Mouse (Mus musculus) embryo, embryonic 10.5 days (tissue): ENCODE results near the gene Ifih1.

Source experiments
- DNase-seq: peaks from one replicate; pipeline ENCODE4 v3.0.0-alpha.2; 2015; ENCODE audit warnings: low spot score

Gene Ifih1

DNA sequence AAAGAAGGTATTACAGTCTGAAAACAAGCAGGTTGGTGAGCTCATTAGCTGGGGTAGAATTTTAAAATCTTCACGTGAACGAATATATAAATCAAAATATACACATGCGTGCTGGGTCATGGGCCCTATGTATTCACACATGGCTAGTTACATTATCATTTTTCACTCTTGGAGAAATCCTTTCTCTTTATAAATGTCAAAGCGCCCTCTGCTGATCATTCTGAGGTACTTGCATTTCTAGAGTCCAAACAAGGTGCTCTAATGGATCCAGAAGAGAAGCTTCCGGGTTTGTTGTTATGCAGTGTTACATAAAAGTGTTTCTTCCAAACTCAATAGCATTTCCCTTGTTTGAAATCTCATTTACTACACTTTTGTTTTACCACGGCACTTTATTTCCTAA, 15.6 kb downstream of the Ifih1 start:
- peak; percentile 81 for DNase-seq

- DNase-seq = no peak
These were observed 17.7 kb downstream of the Ifih1 start for GRCm38 (mm10) chr2:62628356-62628755.

GRCm38 (mm10) chr2:62627728-62628127, 18.3 kb downstream of the Ifih1 start:
- DNase-seq = peak; percentile 65

DNA sequence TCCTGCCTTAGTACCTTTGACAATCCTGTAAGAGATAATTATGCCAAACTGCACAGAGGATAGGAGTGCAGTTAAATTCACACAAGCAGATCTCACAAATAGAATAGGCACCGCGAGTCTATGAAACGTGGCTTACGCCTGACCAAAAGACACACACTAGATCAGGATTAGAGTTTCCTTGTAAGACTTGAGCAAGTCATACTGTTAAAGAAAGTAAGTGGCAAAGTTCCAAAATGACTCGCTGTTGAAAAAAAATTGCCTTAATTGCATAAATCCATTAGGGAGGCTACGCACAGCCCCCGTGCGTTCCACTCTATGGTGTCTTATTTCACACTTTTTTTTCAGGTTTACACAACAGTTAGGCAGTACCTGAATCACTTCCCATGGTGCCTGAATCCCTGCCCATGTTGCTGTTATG, 23.0 kb downstream of the Ifih1 start:
- no peak for DNase-seq

DNA sequence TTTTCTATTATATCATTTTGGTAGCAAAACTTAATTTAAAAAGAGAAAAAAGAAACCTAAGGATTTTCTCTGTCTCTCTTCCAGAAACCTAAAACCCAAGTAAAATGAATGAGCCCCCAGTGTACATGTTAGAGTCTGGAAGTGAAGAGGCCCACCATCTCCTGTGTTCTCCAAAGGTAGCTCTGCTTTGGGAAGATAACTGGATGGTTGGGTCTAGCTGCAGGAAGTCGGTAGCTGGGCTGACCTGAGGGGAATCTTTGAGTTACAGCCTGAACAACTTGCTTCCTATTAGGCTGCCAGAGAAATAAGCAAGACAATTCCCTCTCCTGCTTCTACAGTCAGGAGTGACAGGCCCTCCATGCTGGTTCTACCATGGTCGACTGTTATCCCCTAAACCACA, 26.4 kb downstream of the Ifih1 start:
- DNase-seq = no peak

- no peak for DNase-seq
These were observed 27.1 kb downstream of the Ifih1 start for GRCm38 (mm10) chr2:62618934-62619341.

- no peak for DNase-seq
These were observed 32.9 kb downstream of the Ifih1 start for GRCm38 (mm10) chr2:62613133-62613532.

GRCm38 (mm10) chr2:62606205-62606604, 39.9 kb downstream of the Ifih1 start:
- DNase-seq = no peak

- DNase-seq = no peak
These were observed 42.5 kb downstream of the Ifih1 start for GRCm38 (mm10) chr2:62603530-62603929.

GRCm38 (mm10) chr2:62596586-62596985, 49.5 kb downstream of the Ifih1 start:
- no peak for DNase-seq

DNA sequence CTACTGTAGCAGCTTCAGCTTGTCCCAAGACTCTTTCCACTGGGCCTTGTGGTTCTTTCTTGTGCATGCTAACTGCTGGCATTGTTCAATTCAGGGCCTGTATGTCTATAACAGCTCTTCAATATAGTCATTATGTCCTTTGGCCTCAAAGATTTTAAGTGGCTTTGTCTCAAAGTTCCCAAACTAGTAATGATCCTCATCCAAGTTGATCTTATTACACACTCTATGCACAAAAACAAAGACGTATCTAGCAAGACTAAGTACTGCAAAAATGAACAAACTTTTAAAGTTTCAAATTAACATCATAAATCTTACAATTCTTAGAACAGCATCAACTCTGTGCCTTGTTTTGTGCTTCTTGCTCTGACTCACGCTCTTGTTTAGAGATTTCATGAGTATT, 51.6 kb downstream of the Ifih1 start:
- no peak for DNase-seq

- DNase-seq = no peak
These were observed 54.5 kb downstream of the Ifih1 start for GRCm38 (mm10) chr2:62591555-62591954.

DNA sequence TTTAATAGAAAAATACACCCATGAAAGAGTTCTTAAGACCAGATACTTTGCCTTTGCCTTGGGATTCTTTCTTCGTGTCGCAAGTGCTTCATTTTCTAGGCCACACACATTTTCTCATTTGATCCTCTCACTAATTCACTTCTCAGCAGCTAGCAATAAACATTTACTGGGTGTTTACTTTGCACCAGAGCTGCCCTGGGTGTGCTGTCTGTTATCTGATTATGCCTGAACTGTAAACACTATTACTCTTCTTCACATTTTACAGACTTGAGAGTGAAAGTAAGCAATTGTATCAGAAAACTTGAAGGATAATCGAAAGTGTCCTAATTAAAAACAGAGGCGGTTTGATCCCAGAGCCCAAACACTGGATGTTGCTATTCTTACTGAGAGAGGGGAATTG, 56.7 kb downstream of the Ifih1 start:
- no peak for DNase-seq

DNA sequence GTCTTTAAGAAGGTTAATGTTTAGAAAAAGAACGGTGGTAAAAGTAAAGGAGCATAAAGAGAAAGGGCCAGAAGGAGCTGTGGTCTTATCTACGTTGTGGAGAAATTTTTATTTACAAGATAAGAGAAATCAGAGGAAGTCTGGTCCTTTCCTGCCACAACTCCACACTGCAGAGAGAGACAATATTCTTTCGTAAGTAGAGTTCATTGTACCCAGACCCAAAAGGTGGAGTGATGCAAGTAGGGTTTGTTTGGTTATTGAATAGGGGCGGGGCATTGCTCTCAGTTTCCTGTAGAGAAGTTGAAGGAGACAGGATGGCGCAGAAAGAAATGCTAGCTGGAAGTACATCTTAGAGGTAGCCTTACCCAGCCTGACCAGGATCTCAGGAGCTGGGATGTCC, 60.3 kb downstream of the Ifih1 start:
- no peak for DNase-seq

- DNase-seq = no peak
These were observed 71.1 kb downstream of the Ifih1 start for GRCm38 (mm10) chr2:62574962-62575361.

GRCm38 (mm10) chr2:62574250-62574649, 71.8 kb downstream of the Ifih1 start:
- DNase-seq = peak; percentile 28

DNA sequence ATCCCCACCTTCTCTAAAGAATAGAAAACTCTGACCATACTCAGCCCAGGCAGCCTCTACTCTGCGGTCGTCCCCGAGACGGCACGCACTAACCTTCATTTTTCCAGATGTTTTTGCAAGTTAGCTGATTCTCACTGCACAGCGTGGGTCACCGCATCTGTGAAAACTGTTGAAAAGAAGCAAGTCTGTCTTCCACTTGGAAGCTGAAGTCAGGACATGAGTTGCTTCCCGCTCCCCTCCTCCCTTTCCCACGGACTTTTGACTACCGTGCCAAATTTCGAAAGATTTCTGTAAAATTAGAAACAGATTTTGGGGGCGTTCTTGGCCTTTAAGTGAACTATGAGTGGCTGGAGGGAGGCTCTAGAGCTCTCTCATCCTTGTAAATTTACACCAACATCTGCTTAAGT, 72.3 kb downstream of the Ifih1 start, which contains the start of gene Fap:
Fap (minus strand) TSS at position 323 of the 407 bp plus-strand sequence.
- DNase-seq = peak; percentile 75

GRCm38 (mm10) chr2:62573099-62573752, 72.8 kb downstream of the Ifih1 start:
- peak; percentile 9 for DNase-seq

DNA sequence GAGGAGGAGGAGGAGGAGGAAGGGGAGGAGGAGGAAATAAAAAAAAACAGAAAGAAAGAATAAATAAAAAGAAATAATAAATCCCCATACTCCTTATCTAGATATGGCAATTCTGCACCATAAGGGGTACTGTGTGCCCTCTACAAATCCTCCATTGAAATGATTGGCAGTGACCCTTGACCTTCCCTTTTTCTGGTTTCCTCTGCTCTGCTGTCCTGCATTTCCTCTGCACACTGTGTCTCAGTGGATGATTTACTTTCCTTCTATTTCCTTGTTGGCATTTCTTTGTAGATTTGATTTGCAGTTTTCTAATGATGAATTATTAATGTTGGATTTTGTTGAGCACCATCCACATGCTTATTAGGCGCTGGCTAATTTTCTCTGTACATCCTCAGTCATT, 81.4 kb downstream of the Ifih1 start:
- DNase-seq = no peak

- no peak for DNase-seq
These were observed 83.2 kb downstream of the Ifih1 start for GRCm38 (mm10) chr2:62562661-62563485.

GRCm38 (mm10) chr2:62557417-62557816, 88.6 kb downstream of the Ifih1 start:
- DNase-seq = no peak

- DNase-seq = no peak
These were observed 89.7 kb downstream of the Ifih1 start for GRCm38 (mm10) chr2:62556349-62556748.

DNA sequence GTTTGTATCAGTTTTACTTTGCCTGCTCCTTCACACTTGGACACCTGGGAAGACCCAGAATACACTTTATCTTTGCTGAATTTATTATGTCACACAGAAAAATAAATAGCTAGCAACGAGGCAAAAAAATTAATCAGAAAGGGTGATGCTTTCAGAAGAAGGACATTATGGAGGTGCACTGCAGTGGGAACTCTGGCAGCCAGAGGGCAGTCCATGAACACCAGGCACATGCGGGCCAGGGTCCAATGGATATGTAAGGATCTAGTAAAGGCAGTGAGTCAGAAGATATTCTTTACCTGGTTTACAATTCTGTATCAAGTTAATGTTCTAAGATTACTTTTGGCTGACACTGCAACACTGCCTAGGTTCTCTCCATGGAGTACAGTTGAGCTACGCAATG, 96.4 kb downstream of the Ifih1 start:
- DNase-seq = no peak
